Mouse (Mus musculus) intestine, embryonic 16.5 days (tissue): Measurements from ENCODE around the gene Dok7. TPM values are rescaled to one million over a fixed set of nuclear protein-coding genes. Genes with fewer than 3 reads are reported as not detected.

Experiments
- microRNA-seq: library from miRNA; unstranded; fragments of <30 nt; microRNA quantifications from one replicate; pipeline ENCODE4, GENCODE M21; 2016
- polyA plus RNA-seq: library from polyadenylated mRNA; unstranded; fragments of >200 nt; fragmentation: Nextera tagmentation; extraction: Ambion mirVana; gene quantifications from 2 replicates; pipeline ENCODE4 v1.2.1, GENCODE M21; 2015

Dok7 gene
- polyA plus RNA-seq, 1 experiment from 2014 or later: 1.3 TPM

Small RNA genes within 50 kb of the gene (microRNA-seq; reads per million reads assigned to microRNA genes)
- 0.68 reads per million for gene Mir3097

Other genes with a start within 250 kb of the Dok7 start
- gene Msantd1, start 148.8 kb upstream of the Dok7 start, polyA plus RNA-seq: 0.35 and 0.56 TPM in 2 replicates
- 12.9 and 13.9 TPM in 2 replicates for gene Rgs12, start 107.3 kb upstream of the Dok7 start, polyA plus RNA-seq
- 14.1 and 14.9 TPM in 2 replicates for gene Hgfac, start 15.3 kb upstream of the Dok7 start, polyA plus RNA-seq
- 78.4 and 82.6 TPM in 2 replicates for gene Lrpap1, start 49.0 kb downstream of the Dok7 start, polyA plus RNA-seq
- not detected in 2 replicates for gene Adra2c, start 221.6 kb downstream of the Dok7 start, polyA plus RNA-seq